Mouse (Mus musculus): Measurements from ENCODE around the gene Frmd4a.

The Frmd4a gene

DNA sequence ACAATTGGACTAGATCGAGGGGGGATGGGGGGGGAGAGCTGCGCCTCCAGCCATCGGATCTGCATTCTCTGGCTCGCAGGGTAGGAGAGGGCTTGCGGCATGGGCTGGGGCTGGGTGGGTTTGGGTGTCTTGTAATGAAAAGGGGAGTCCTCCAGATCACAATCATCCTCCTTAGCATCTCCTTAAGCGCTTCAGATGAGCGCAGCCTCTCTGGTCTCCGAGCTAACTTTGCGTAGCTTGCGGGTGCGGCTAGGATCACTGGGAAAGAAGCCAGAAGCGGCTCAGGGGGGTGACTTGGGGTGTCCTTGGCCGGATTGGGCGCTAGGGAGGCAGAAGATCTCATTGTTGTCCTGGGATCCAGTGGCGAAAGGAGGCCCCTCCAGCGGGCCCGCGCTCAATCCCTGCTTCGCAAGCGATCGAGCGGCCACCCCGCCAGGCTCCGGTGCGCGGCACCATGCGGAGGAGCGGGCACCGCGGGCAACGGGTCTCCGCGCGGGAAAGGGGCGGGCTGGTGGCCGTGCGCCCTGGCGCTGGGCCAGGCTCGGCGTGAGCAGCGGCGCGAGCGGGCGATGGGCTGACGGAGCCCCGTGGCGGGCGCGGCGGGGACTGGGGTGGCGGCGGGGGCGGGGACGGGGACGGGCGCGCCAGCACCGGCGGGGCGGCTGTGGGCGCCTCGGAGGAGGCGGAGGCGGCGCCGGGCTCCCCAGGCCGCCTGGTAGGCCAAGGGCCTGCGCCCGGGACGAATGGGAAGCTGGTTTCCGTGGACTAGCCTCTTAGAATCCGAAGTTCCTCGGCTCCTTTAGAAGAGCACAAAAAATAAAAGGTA lies 383.5 kb downstream of the Frmd4a start:
- peak; percentile 72 to 83 for DNase-seq

DNA sequence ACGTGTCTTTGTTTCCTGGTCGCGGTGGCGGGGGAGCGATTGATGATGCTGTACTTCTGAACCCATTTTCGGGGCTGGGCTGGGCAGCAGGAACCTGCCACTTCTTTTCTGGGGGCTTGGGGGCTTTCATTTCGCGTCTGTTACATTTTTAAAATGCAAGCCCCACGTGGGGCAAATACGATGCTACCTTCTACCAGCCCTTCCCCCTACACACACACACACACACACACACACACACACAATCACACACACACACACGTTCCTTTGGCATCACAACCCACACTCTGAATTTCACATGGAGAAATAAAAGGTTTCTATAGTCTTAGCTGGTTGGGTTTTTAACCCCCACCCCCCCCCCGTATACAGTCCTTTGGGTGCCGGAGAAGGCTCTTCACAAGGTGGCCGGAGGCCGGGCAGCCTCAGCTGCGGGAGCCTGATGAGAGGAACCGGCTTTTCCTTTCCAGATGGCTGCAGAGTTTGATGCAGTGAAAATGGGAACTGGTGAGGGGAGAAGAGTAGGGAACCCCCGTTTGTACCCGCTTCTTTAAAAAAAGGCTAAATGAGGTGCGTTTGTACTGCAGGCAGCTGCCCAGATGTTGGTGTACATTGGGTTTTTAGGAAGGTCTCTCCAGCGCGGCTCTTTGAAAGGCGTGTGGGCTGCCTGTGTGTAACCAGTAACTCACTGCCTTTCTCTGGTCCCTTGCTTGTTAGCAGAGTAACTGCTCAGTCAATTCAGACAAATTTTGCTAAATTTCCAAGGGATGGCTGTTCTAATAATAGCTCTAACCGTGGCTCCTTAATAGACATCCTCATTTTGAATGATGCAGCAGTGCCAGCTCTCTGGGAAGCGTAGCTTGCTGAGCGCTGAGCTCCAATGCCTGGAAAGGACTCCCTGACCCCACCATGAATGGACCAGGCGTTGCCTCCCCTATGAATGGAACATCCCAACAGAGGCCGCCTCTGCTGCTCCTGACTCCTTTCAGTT lies 384.4 kb downstream of the Frmd4a start:
- peak; percentile 51 to 57 for DNase-seq

DNA sequence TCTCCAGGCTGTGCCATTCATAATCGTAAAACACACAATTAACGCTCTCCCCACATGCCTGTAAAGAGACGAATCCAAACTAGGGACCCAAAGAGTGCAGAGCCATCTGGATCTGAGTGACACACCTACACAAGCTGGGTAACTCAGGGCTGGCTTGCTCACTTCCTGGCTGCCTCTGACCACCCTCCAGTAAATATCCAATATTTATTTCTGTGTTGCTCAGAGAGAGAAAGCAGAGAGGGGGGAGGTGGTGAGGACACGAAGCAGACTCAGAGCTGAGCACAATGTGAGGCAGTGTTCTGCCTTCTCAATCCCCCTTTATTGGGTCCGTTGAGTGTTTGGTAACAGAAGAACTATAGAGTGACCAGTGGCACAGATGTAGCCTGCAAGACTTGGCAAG lies 389.5 kb downstream of the Frmd4a start:
- no peak for DNase-seq

DNA sequence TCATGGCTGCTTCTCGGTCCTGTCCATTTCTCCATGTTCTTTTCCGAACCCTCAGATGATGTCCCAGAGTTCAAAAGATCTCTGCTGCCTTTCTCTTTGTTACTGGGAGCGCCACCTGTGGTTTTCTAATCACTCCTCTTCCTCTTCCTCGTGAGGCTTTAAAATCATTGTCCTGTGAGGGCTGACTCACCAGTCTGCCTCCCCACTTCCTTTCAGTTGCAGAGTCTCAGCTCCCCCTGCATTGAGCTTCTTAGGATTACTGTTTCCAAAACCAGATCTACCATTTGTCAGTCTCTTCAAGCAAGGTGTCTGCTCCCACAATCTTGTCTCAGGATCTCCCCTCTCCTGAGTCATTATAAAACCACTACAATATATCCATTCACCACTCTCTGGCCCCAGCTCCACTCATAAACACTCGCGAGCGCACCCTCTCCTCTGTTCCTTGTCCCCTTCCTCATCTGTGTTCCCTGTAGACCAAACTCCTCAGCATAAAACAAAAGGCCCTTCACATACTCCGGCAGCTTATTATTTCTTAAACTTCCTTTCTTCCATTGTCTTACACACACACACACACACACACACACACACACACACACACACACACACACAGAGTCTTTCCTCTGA lies 392.4 kb downstream of the Frmd4a start:
- peak in 1 of 2 experiments; percentile 29 for DNase-seq

DNA sequence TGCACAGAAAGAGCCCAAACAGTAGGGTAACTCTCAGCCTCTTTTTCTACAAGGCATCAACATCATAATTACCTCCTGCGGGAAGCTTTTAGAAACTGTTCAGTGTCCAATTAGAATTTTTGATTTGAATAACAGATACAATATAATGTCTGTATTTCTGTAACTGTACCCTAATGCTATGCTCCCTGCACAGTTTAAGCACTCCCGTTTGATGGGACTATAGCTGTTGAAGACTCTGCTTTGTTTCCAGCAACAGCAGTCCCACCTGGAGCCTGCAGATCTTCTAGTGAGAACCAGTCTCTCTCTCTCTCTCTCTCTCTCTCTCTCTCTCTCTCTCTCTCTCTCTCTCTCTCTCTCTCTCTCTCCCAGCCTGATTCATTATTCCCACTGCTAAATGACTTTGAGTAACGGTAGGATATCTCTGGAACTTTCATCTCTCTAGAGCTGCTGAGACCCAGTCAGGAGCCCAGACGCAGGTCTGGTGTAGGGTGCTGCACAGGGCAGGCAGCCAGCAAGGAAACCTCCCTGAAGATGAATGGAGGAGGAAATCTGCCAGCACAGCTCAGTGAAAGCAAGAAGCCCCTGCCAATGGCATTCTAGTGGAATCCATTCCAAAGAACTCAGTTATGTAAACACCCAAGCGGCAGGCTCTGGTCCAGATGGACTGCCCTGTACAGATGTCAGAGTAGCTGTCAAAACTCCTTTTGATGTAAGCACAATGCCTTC lies 395.5 kb downstream of the Frmd4a start:
- DNase-seq = peak; percentile 65 to 79

DNA sequence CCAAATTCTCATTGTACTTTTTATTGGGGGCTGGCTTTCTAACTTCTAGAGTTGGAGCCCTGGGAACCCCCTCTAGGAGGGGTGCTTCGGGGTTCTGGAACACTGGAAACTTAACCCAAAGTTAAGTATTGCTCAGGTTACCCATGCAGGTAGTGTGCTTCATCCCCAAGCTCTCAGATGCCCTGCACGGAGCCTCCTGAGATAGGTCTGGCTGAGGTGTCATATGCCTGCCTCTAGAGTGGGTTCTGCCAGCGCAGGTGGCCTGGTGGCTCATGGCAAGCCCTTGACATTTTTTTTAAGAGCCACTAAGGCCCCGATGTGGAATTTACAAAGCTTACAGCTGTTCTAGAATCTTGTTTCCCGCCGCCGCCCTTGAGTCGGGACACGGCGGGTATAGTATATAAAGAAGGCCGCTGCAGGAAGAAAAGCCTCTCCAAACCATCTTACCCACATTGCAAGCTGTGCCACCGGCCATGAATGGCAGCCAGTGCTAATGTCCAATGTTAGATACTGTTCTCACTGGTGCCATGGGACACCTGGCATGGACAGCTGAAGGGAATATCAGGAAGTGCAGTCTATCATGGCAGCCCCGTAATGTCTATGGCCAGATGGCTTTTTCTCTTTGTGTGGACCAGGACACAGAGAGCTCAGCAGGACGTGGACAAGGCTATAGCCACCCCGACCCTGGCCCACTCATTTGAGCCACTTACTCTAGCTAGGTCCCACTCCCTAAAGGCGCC lies 396.2 kb downstream of the Frmd4a start:
- DNase-seq = no peak

DNA sequence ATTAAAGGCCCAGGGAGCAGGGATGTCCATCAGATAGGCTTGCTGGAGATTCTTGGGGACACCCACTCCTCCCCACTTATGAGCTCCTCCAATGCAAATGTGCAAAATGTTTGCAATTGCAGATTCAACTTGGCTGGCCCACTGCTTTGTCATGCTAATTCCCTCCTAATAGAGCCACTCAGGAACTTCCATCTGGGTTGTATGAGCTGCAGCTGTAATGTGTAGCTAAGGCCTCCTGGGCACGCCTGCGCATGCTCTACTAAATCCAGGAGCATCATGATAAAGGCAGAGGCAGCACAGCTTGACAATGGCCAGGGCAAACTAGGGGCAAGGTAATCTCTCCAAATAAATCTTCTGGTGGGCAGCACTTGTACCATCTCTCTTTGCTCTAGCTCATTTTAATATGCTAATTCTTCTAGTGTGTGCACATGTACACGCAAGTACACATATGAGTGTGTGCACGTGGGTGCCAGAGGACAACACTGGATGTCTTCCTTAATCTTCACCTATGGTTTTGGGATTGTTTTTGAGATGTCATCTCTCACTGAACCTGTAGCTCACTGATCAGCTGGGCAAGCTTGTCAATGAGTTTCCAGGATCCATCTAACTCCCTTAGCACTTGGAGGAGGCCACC lies 403.3 kb downstream of the Frmd4a start:
- no peak for DNase-seq

DNA sequence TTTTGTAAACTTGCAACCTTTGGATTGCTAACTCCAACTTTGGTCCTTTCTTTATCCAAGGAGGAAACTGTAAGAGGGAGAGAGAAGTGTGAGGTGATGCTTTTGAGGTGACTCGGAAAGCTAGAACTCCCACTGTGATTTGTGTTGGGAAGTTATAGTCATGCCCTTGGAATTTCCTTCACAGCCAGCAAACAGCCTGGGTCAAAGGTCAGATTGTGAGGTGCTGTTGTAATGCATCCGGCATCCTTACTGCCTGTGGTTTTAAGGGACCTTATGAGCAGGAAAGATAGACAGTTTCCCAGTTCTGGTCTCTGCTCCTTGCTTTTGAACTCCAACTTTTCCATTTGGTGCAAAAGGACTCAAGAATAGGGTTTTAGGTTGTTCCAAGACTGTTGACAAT lies 404.2 kb downstream of the Frmd4a start:
- DNase-seq = peak; percentile 32 to 38

DNA sequence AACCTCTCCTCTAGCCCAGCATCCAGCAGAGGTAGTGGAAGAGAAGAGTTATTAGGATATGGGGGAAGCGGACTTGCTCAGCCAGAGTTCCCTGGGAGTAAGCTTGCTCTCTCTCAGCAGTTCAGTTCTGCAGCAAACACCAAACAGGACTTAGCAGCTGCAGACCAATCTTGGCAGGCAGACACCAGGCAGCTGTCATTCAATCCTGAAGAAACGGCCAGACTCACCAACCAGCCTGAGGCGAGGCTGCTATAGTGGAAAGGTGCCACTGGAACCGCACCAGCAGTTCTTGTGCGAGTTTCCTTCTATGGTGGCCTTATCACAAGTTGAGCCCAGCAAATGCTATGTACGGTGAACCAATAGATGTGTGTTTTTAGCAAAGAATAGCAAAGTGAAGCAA lies 406.4 kb downstream of the Frmd4a start:
- peak in 1 of 2 experiments; percentile 22 for DNase-seq

DNA sequence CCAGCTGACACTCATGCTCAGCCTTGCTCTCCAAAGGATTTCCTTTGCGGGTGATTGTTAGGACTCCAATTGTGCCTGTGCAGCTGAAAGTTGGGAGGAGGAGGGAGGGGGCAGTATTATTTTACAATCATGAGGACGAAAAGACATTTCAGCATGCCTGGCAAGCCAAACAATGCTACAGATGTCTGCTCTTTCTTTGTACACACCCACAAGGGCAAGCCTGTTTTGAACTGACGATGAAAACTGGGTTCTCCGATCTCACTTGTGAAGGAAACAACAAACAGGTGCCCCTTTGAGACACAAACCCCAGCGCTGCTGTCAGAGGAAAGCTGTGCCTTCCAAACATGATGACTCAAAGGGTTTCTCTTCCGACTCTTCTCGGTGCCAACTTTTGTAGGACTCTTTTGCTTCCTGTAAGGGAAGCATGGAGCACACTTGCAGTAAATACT lies 410.9 kb downstream of the Frmd4a start:
- no peak for DNase-seq

DNA sequence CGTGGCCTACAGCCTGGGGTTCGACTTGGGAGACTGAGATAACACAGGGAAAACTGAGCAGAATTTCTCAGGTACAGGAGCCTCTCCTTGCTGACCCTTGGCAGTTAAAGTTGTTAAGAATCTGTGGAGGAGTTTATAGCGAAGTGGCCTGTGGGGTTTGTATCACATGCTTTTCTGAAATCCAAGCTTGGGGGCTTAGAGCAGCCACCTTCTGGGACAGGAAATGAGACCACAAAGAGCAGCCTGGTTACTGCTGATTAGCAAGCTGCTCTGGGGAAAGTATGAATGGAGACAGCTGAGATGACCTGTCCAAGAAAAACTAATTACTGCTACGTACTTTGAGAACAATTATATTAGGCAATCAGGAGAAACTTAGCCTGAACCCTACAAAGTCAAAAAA lies 415.6 kb downstream of the Frmd4a start:
- DNase-seq = no peak

DNA sequence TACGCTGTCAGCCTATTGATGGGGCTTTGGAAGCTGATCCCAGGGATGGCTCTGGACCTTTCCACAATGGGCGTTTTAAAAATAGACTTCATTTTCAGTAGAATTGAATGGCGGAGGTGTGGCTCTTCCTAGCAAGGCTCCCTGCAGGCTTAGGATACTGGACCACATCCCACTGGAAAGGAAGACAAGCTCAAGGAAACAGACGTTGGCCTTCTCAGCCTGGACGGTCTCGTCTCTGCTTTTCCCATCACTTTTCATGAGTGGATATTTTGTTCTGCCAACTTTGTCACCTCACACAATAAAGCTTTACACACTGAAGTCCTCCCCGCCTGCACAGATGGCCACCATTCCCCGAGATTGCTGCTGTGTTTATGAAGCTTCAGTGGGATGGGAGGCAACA lies 417.5 kb downstream of the Frmd4a start:
- DNase-seq = no peak

DNA sequence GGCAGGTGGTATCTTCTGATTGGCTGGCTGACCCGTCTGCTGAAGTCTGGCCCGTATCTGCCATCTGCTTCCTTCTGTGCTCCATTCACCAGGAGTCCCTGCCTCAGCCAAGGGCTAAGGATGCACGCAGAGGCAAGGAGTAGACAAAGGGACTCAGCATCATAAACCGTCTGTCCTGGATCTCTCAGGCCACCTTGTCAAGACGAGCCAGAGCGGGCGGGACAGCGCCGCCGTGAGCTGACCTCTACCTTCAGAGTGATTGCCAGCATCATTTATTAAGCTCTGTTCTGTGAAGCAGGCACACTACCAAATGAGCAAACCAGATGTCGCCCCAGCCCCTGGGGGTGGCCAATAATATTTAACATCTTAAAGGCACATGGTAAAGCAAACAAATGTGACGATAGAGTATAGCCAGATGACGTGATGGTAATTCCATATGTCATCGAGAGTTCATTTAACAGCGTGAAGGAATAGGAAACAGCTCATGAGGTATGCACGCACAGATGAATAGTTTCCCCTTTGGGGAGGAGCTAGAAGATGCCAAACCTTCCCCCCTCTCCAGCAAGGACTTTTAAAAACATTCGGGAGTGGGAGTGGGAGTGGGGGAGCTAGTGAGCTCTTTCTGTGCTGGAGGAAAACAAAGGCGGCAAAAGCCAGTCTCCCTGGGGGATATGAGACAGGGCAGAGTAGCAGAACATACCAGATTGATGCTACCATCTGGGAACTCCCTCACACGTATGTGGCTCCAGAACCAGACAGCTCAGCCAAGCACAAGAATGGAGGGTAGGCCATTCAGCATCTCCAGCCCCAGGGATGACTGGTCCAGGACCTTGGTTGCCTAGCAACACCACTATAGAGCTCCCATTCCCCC lies 419.1 kb downstream of the Frmd4a start:
- DNase-seq = no peak

DNA sequence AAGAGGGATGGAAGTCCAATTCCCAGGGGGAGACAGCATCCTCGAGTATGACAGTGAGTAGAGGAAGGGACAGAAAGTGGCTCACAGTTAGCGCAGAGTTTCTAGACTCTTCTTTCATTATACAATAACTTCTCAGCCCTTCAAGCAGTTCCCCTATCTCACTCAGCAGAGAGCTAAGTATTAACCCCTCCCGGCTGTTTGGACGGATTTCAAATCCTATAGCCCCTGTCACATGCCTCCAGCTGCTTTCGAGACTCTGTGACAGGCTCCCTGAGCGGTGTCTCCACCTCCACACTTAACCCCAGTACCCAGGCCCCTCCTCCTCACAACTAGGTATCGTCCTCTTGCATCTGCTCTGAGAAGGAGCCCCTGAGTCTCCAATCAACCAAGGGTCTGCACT lies 421.2 kb downstream of the Frmd4a start:
- DNase-seq = no peak

DNA sequence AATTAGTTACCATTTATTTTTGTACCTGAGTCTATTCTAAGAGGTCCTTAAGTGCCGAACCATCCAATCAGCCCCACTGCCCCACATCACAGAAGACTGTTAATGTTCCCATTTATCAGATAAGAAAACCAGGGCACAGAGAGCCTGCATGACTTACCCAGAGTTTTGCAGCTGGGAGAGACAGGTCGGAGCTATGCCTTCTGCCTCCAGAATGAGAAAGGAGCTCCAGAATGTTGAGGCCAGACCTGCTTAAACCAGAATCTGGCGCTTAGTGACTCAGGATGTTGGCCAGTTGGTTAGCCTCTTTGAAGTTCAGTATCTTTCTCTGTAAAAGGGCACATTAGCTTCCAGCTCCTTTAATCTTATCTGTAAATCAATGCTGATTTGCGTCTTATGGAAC lies 422.4 kb downstream of the Frmd4a start:
- DNase-seq = no peak

DNA sequence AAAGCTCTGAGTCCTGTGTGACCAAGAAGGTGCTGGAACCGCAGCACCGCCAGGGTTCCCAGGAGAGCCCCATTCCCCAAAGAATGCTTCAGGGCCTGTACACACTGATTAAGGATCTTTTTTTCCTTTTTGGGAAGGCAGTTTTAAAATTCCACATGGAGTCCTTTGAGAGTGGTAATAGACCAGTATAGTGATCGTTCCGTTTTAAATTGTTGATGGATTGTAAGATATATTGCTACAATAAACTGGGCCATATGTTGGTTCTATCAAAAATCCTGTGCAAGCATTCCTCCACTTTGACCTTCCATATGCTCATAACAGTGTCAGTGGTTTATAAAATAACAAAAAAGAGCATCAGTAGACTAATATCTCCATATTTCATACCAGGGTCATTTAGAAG lies 424.3 kb downstream of the Frmd4a start:
- DNase-seq = no peak

DNA sequence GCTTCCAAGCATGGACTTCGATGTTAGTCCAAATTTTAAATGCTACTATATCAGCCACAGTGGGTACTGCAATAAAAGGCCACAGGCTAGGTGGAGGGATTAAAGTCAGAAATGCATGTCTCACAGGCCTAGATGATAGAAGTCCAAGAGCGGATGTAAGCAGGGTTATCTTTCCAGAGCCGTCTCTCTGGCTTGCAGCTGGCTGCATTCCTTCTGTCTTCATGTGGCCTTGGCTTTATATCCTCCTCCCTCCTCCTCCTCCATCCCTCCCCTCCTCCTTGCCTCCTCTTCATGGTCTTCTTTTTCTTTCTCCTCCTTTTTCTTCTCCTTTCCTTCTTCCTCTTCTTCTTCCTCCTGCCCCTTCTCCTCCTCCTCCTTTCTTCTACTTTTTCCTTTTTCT lies 427.2 kb downstream of the Frmd4a start:
- no peak for DNase-seq

DNA sequence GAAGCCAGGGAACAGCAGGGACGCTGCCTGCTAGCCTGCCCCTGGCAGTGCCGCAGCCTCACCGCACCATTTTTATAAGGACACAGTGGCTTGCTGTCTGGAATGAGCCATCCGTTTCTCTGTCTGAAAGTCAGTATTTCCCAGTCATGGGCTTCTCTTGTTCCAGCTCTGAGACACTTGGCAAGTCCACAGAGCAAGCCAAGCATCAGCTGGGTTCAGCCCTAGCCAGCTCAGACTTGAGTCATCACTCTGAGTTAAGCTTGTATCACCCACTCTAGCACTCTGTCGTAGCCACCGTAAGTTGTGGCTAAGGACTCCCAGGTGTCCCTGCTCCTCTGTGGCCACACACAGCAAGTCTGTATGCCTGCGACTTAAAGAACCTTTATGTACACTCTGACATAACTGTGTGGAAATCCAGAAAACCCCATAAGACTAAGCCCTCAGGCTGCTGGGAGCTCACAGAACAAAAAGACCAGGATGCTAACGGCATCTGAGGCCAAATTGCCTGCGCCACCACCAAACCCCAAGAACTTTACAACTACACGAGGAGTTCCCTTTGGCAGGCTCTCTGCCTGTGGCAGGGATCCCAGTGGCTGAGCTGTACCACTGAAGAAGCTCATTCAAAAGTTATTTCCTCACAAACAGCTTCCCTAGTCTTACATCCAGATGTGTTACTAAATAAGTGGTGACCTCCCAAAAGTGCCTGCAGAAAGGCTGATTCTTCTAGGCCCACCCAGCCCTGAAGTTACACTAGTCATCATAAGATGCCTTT lies 428.3 kb downstream of the Frmd4a start:
- DNase-seq = peak; percentile 65 to 84

DNA sequence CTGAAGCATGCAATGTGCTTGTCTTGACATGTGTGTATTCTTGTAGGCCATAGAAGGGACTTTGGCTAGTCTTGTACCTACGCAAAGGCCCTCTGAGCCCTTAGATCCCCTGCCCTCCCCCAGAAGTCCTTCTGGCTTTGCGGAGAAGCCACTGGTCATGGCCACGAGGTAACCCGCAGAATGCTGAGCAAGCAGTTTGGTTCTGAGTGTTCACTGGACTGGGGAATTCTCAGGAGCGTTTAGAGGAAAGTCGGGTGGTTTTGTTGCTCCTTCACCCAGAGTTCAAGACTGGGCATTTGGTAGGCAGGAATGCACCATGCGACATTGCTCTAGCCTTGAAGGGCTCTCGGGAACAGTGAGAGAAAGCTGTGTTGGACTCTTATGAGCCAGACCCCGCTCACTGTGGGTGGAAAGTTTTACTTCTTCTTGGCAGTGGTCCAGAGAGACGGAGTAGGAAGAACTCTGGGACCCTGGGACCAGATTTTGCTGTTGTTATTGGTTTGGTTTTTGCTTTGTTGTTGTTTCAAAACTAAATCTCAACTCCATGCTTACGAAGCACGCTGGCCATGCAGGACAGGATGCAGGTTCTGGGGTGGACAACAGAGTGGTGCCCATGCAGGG lies 432.5 kb downstream of the Frmd4a start:
- DNase-seq = peak in 1 of 2 experiments; percentile 29

Data from lung, postnatal 4 days (tissue).